ENCODE assay signal across 20 mouse cellular contexts in the genomic region with DNA sequence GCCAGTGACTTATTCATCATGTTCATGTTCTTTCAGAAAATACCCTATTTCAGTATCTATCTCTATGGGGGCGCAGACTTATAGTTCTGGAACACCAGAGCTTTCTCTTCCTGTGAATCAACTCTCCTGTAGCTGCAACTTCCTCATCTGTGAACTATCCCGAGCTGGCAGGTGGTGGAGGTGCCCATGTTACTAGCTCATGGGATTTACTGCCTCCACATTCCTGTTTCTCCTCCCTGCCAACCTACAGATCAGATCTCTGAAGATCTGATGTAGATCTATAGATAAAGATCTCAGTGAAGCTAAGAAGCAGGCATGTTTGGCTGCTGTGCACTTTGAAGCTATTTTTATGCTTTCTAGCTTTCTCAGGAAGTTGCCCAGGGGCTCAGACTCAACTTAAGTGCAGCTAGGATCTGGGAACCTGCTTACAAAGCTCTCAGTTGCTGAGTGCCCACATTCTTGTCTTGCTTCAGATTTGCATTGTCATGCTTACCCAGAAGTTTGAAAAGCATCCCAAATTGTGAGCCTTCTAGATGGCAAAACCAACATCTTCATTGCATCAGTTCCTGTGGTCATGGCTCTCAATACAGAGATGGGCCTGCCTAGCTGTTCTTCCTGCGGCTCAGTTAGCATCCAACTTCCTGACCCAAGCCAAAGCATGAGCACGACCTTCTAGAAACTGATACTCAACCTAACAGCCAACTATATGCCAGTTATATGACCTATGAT.
A peak's percentile ranks its signal among the peaks of the same experiment; 100 is the strongest.
DNase-seq lines count a peak whose midpoint lies in the region; ATAC-seq and TF ChIP-seq lines count a peak whose summit lies in the region.
"Had no signal": no experiment of that assay in that cellular context is flagged by ENCODE, and none has a peak within 500 bp of the region (broad histone marks: within the 10 kb centered on the region; RNA-seq: fewer than 3 reads in every experiment).

No protein-coding gene starts in this region.

- TF ChIP-seq EP300 in stomach, postnatal 0 days (optimal IDR thresholded peaks at IDR 0.05): no peak

- WGBS in stomach, postnatal 0 days: 80% methylated on average over 4 of the region's 4 CpGs

- no peak overlapping the region for H3K4me3 ChIP-seq in bone marrow macrophage, adult 2 months (ENCODE audit: insufficient read depth, low read length)
- no peak overlapping the region for H3K4me3 ChIP-seq in stomach, postnatal 0 days (ENCODE audit: low read depth, low read length)
- H3K4me3 ChIP-seq: heart, embryonic 12.5 days; limb, embryonic 13.5 days; midbrain, embryonic 15.5 days; stomach, embryonic 15.5 days had no signal

- no peak for TF ChIP-seq POLR2A in bone marrow macrophage, adult 2 months (IDR thresholded peaks at IDR 0.05; ENCODE audit: borderline replicate concordance, low read depth, low read length)

- no peak overlapping the region for H3K9ac ChIP-seq in stomach, postnatal 0 days (ENCODE audit: low read length)
- H3K9ac ChIP-seq: forebrain, postnatal 0 days; heart, embryonic 12.5 days; limb, embryonic 13.5 days; midbrain, embryonic 15.5 days; stomach, embryonic 15.5 days had no signal

- peak; percentile 12 for DNase-seq in CD4-positive, CD25-positive, alpha-beta regulatory T cell, adult 2 months (ENCODE audit: low read depth, low spot score)
- peak; percentile 5 to 11 for DNase-seq in right cerebral cortex, adult 2 months (ENCODE audit: low spot score in 2 of 2)
- no peak for DNase-seq in right cerebral cortex, postnatal 14 days
- DNase-seq in stomach, postnatal 0 days (ENCODE audit: low spot score): no peak
- DNase-seq in lung, postnatal 4 days: no peak
- DNase-seq: adrenal gland, adult 8-10 months; cerebellum, postnatal 10 days; forebrain, postnatal 0 days; heart, postnatal 36 days; kidney, adult 8-10 months; kidney, postnatal 4 days; layer of hippocampus, postnatal 36 days; lung, postnatal 36 days had no signal

- H3K36me3 ChIP-seq in stomach, postnatal 0 days (ENCODE audit: control insufficient read depth, insufficient read depth, low read length): no peaks in the 10 kb centered on the region
- H3K36me3 ChIP-seq: heart, embryonic 12.5 days; limb, embryonic 13.5 days; midbrain, embryonic 15.5 days; stomach, embryonic 15.5 days had no signal

- no peaks in the 10 kb centered on the region for H3K9me3 ChIP-seq in stomach, postnatal 0 days (ENCODE audit: control insufficient read depth, low read length)
- H3K9me3 ChIP-seq: heart, embryonic 12.5 days; limb, embryonic 13.5 days; midbrain, embryonic 15.5 days; stomach, embryonic 15.5 days had no signal

- ATAC-seq in CD4-positive, CD25-positive, alpha-beta regulatory T cell, adult 4 months: no peak
- ATAC-seq in megakaryocyte progenitor cell, adult 5-6 weeks (replicated peaks; ENCODE audit: poor library complexity): peak; percentile 93
- ATAC-seq in stomach, postnatal 0 days (ENCODE audit: low FRiP score, low TSS enrichment): no peak
- ATAC-seq: forebrain, postnatal 0 days; midbrain, embryonic 15.5 days had no signal

- H3K4me1 ChIP-seq in bone marrow macrophage, adult 2 months (ENCODE audit: control insufficient read depth, insufficient read depth, low read length): peaks cover 41% of the 10 kb centered on the region
- no peaks in the 10 kb centered on the region for H3K4me1 ChIP-seq in stomach, postnatal 0 days (replicated peaks; ENCODE audit: control insufficient read depth, insufficient read depth)
- H3K4me1 ChIP-seq: heart, embryonic 12.5 days; limb, embryonic 13.5 days; midbrain, embryonic 15.5 days; stomach, embryonic 15.5 days had no signal

- no peak overlapping the region for H3K4me2 ChIP-seq in stomach, postnatal 0 days (replicated peaks; ENCODE audit: low read depth)
- H3K4me2 ChIP-seq: heart, embryonic 12.5 days; limb, embryonic 13.5 days; midbrain, embryonic 15.5 days; stomach, embryonic 15.5 days had no signal

- TF ChIP-seq CTCF in bone marrow macrophage, adult 2 months (IDR thresholded peaks at IDR 0.05; ENCODE audit: low read depth, low read length): no peak
- TF ChIP-seq CTCF in stomach, postnatal 0 days (IDR thresholded peaks at IDR 0.05; ENCODE audit: low read depth): no peak

- peak overlapping the region; percentile 75 for H3K27ac ChIP-seq in bone marrow macrophage, adult 2 months (ENCODE audit: insufficient read depth, low read depth, low read length)
- no peak overlapping the region for H3K27ac ChIP-seq in stomach, postnatal 0 days (replicated peaks)
- H3K27ac ChIP-seq: limb, embryonic 13.5 days; midbrain, embryonic 15.5 days; stomach, embryonic 15.5 days had no signal

- no peaks in the 10 kb centered on the region for H3K27me3 ChIP-seq in stomach, postnatal 0 days (ENCODE audit: control insufficient read depth, insufficient read depth, low read length)
- H3K27me3 ChIP-seq: heart, embryonic 12.5 days; limb, embryonic 13.5 days; midbrain, embryonic 15.5 days; stomach, embryonic 15.5 days had no signal

Comparison
In these comparisons a context has a peak if more than half of its experiments do, and no peak if none do; other contexts are left out.
1. DNase-seq: peak in CD4-positive, CD25-positive, alpha-beta regulatory T cell, adult 2 months (single experiment) and right cerebral cortex, adult 2 months (2 of 2); none in right cerebral cortex, postnatal 14 days (single experiment), stomach, postnatal 0 days (single experiment) and lung, postnatal 4 days (0 of 2).